Mouse (Mus musculus) CH12.LX (cell line): ENCODE measurements around the gene Zdhhc6. TPM values are rescaled to one million over a fixed set of nuclear protein-coding genes. Genes with fewer than 3 reads are reported as not detected.

Experiments used
- DNase-seq: peaks from one replicate; pipeline ENCODE4 v3.0.0-alpha.2; 2013; ENCODE audit errors: extremely low read depth
- H3K27ac ChIP-seq: 2 replicates; pipeline ENCODE4 v1.5.1; 2012; ENCODE audit warnings: low read depth, mild to moderate bottlenecking, control low read depth, moderate library complexity; ENCODE audit not compliant: insufficient read depth
- H3K27me3 ChIP-seq: replicated peaks from 2 replicates; pipeline ENCODE3; 2012; ENCODE audit warnings: inconsistent platforms
- H3K36me3 ChIP-seq, 2 experiments: replicated peaks in 1 of 2; 2 replicates each; pipeline versions ENCODE3 to v1.6.1; 2012; ENCODE audit warnings: inconsistent platforms in 1 of 2, low read length in 1 of 2, mild to moderate bottlenecking in 1 of 2, mixed read lengths in 1 of 2, moderate library complexity in 1 of 2; ENCODE audit not compliant: control insufficient read depth in 1 of 2, insufficient read depth in 1 of 2
- H3K4me1 ChIP-seq, 2 experiments: 2 replicates each; pipeline ENCODE4 v1.6.1; 2012; ENCODE audit warnings: inconsistent platforms in 1 of 2, moderate library complexity in 1 of 2; ENCODE audit not compliant: insufficient read depth in 2 of 2, control insufficient read depth in 1 of 2
- H3K4me2 ChIP-seq: 2 replicates; pipeline ENCODE4 v1.6.1; 2012; ENCODE audit warnings: low read depth, mild to moderate bottlenecking, control low read depth; ENCODE audit not compliant: poor library complexity, insufficient read depth, severe bottlenecking
- H3K4me3 ChIP-seq, 3 experiments: fragments of 150-350 bp in 1 of 3; sonication (generic) in 1 of 3; replicated peaks in 1 of 3; 2 replicates each; pipeline versions ENCODE3 to v1.5.1; 2011 to 2012; ENCODE audit warnings: low read depth in 2 of 3, low read length in 2 of 3, mild to moderate bottlenecking in 2 of 3, moderate library complexity in 2 of 3, control low read depth in 1 of 3, improper control_type of control experiment in 1 of 3, inconsistent platforms in 1 of 3, mixed read lengths in 1 of 3; ENCODE audit not compliant: poor library complexity in 1 of 3
- H3K79me2 ChIP-seq: replicated peaks from 2 replicates; pipeline ENCODE4 v1.6.1; 2012; ENCODE audit warnings: mild to moderate bottlenecking, moderate library complexity; ENCODE audit not compliant: control insufficient read depth, poor library complexity, insufficient read depth, severe bottlenecking; ENCODE audit errors: extremely low read depth
- H3K9ac ChIP-seq: 2 replicates; pipeline ENCODE4 v1.6.1; 2012; ENCODE audit warnings: low read depth, mild to moderate bottlenecking, control low read depth, moderate library complexity; ENCODE audit not compliant: insufficient read depth
- H3K9me3 ChIP-seq: replicated peaks from 2 replicates; pipeline ENCODE3; 2012; ENCODE audit warnings: low read length, inconsistent platforms, mixed read lengths
- CHD1 ChIP-seq: IDR thresholded peaks from 2 replicates; pipeline ENCODE4 v1.6.1; 2012; ENCODE audit warnings: low read depth, low read length, improper control_type of control experiment, inconsistent platforms
- CTCF ChIP-seq, 2 experiments: IDR thresholded peaks in 1 of 2; conservative IDR thresholded peaks in 1 of 2; 2 replicates each; pipeline ENCODE4 v1.5.1; 2011 to 2012; ENCODE audit warnings: low read depth in 2 of 2, low read length in 2 of 2, improper control_type of control experiment in 1 of 2, inconsistent platforms in 1 of 2, mild to moderate bottlenecking in 1 of 2, moderate library complexity in 1 of 2
- E2F4 ChIP-seq: IDR thresholded peaks from 2 replicates; pipeline ENCODE4 v1.6.1; 2011; ENCODE audit warnings: low read depth, low read length, improper control_type of control experiment; ENCODE audit not compliant: insufficient replicate concordance
- ETS1 ChIP-seq: conservative IDR thresholded peaks from 2 replicates; pipeline ENCODE4 v1.6.1; 2012; ENCODE audit warnings: low read depth, mild to moderate bottlenecking, inconsistent platforms, low read length, improper control_type of control experiment, moderate library complexity
- IRF4 ChIP-seq: IDR thresholded peaks from 2 replicates; pipeline ENCODE4 v1.6.1; 2014; ENCODE audit warnings: low read depth, mild to moderate bottlenecking, inconsistent platforms, low read length, improper control_type of control experiment
- JUN ChIP-seq: IDR thresholded peaks from 2 replicates; pipeline ENCODE4 v1.6.1; 2011; ENCODE audit warnings: low read depth, mild to moderate bottlenecking, low read length, improper control_type of control experiment, moderate library complexity; ENCODE audit not compliant: insufficient read depth
- JUND ChIP-seq: conservative IDR thresholded peaks from 2 replicates; pipeline ENCODE4 v1.6.1; 2011; ENCODE audit warnings: low read depth, low read length, improper control_type of control experiment
- MAZ ChIP-seq: IDR thresholded peaks from 2 replicates; pipeline ENCODE4 v1.6.1; 2012; ENCODE audit warnings: low read depth, mild to moderate bottlenecking, inconsistent platforms, low read length, improper control_type of control experiment, moderate library complexity
- MEF2A ChIP-seq: IDR thresholded peaks from 2 replicates; pipeline ENCODE4 v1.6.1; 2014; ENCODE audit warnings: low read depth, mild to moderate bottlenecking, inconsistent platforms, low read length, improper control_type of control experiment, borderline replicate concordance
- MXI1 ChIP-seq: IDR thresholded peaks from 2 replicates; pipeline ENCODE4 v1.6.1; 2011; ENCODE audit warnings: mild to moderate bottlenecking, low read depth, low read length, improper control_type of control experiment
- MYC ChIP-seq: IDR thresholded peaks from 2 replicates; pipeline ENCODE4 v1.6.1; 2011; ENCODE audit warnings: low read depth, mild to moderate bottlenecking, improper control_type of control experiment, low read length
- NELFE ChIP-seq: IDR thresholded peaks from 2 replicates; pipeline ENCODE4 v1.6.1; 2011; ENCODE audit warnings: low read depth, low read length, improper control_type of control experiment
- POLR2AphosphoS2 ChIP-seq: IDR thresholded peaks from 2 replicates; pipeline ENCODE4 v1.6.1; 2011; ENCODE audit warnings: low read depth, low read length, improper control_type of control experiment
- RAD21 ChIP-seq: IDR thresholded peaks from 2 replicates; pipeline ENCODE4 v1.6.1; 2011; ENCODE audit warnings: low read depth, mild to moderate bottlenecking, low read length, improper control_type of control experiment, moderate library complexity
- SMC3 ChIP-seq: IDR thresholded peaks from 2 replicates; pipeline ENCODE4 v1.6.1; 2011; ENCODE audit warnings: low read depth, low read length, improper control_type of control experiment
- TCF12 ChIP-seq: IDR thresholded peaks from 2 replicates; pipeline ENCODE4 v1.6.1; 2014; ENCODE audit warnings: low read depth, mild to moderate bottlenecking, inconsistent platforms, low read length, improper control_type of control experiment
- UBTF ChIP-seq: IDR thresholded peaks from 2 replicates; pipeline ENCODE4 v1.6.1; 2012; ENCODE audit warnings: low read depth, mild to moderate bottlenecking, inconsistent platforms, low read length, improper control_type of control experiment, moderate library complexity
- USF2 ChIP-seq: conservative IDR thresholded peaks from 2 replicates; pipeline ENCODE4 v1.6.1; 2011; ENCODE audit warnings: low read depth, low read length, improper control_type of control experiment
- ZC3H11A ChIP-seq: IDR thresholded peaks from 2 replicates; pipeline ENCODE4 v1.6.1; 2012; ENCODE audit warnings: low read depth, mild to moderate bottlenecking, inconsistent platforms, low read length, improper control_type of control experiment
- ZKSCAN1 ChIP-seq: IDR thresholded peaks from 2 replicates; pipeline ENCODE4 v1.6.1; 2012; ENCODE audit warnings: low read depth, inconsistent platforms, low read length, improper control_type of control experiment, borderline replicate concordance
- ZMIZ1 ChIP-seq: IDR thresholded peaks from 2 replicates; pipeline ENCODE4 v1.6.1; 2012; ENCODE audit warnings: low read depth, mild to moderate bottlenecking, inconsistent platforms, low read length, improper control_type of control experiment
- ZNF384 ChIP-seq: IDR thresholded peaks from 2 replicates; pipeline ENCODE4 v1.6.1; 2012; ENCODE audit warnings: low read depth, low read length, improper control_type of control experiment, inconsistent platforms
- dilution Hi-C: fragments of 300-500 bp; cut with MboI; formaldehyde crosslinking; loops from 2 replicates; pipeline ENCODE4 v1.14.3; 2020; ENCODE audit warnings: low sequenced_read_pairs; ENCODE audit not compliant: extremely low pct_unique_long_range_greater_than_20kb, extremely low pct_ligation_motif_present
- in situ Hi-C: fragments of 300-500 bp; cut with MboI; formaldehyde crosslinking; loops from 3 replicates; pipeline ENCODE4 v1.14.3; 2019; ENCODE audit warnings: low sequenced_read_pairs, low pct_ligation_motif_present, low pct_unique_long_range_greater_than_20kb, mixed read lengths
- polyA plus RNA-seq: library from polyadenylated mRNA; unstranded; fragments of >175 nt; gene quantifications from 2 replicates; pipeline ENCODE4 v1.2.1, GENCODE M21; 2012; ENCODE audit warnings: low read depth; ENCODE audit not compliant: insufficient read length
- total RNA-seq, 2 experiments: library from RNA; depleted of rRNA; stranded (reverse); fragments of 300-350 nt in 1 of 2; fragments of >200 nt in 1 of 2; gene quantifications; 2 replicates each; pipeline ENCODE4 v1.2.3; 2012 to 2014

Zdhhc6 gene
- total and polyA plus RNA-seq, 3 experiments = 101 to 143 (median 101) TPM

DNA sequence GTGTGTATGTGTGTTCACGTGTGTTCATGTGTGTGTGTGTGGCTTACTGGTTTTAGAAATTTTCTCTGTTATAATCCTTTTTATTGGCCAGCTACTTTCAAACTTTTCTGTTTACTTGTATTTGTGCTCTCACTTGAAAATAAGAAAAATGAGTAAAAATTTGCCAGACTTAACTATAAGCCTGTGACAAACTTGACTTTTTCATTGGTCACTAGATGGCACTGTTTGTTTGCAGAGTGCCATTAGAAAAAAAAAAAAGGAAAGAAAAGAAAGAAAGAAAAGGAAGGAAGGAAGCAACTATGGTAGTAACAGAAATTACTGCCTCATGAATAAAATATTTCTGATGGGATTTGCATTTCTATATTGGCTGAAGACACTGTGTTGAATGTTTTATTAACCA, 20.0 kb upstream of the Zdhhc6 start:
- peak; percentile 17 for DNase-seq
- in situ Hi-C loops = no loop called here
- dilution Hi-C loops = no loop called here
- no peaks in the 10 kb centered on the region for H3K27me3 ChIP-seq
- H3K27ac ChIP-seq = no peak overlapping the region
- H3K79me2 ChIP-seq = no peaks in the 10 kb centered on the region
- no peak overlapping the region for H3K9ac ChIP-seq
- no peaks in the 10 kb centered on the region for H3K4me1 ChIP-seq
- peak; percentile 98 for TF ChIP-seq ZNF384
- peak in 1 of 2 experiments; percentile 73; a peak in 2 of 4 replicates for TF ChIP-seq CTCF (conservative IDR thresholded peaks at IDR 0.05 in 1 of 2, IDR thresholded peaks at IDR 0.05 in 1 of 2; ENCODE audit: low read depth in 2 of 2, low read length in 2 of 2)
- peak; percentile 47 for TF ChIP-seq SMC3
- TF ChIP-seq ETS1 = no peak
- no peak for TF ChIP-seq E2F4
- no peak for TF ChIP-seq MEF2A
- peak; percentile 80 for TF ChIP-seq RAD21
- H3K4me3 ChIP-seq = no peak overlapping the region
- no peak overlapping the region for H3K4me2 ChIP-seq
- peaks cover 13 to 72% of the 10 kb centered on the region in 2 experiments for H3K36me3 ChIP-seq
- H3K9me3 ChIP-seq = no peaks in the 10 kb centered on the region

DNA sequence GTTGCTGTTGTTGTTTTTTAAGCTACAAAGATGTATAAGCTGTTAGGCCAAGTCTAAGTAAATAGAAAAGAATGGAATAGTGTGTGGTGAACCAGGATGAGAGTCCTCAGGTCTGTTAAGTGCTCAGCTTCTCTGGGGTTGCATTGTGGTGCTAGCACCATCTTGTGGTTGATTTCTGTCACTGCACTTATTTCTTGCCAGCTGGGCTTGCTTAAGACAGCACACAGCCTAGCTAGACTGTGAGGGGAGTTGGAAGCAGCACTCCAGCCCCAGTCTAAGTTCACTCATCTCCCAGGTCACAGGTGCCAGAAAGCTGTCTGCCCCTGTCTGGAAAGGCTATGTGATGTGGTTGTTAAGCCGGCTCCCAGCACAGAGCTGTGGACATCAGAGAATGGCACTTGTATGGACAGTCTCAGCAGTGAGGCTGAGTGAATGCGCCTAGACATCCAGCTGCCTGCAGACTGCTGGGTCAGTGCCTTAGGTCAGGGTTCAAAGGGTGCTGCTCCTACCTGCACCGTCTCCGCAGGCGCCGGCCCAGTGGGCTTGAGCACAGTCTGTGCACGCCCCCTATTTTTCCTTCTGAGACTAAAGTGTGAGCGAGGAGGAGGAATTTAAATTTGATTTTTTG, 16.9 kb upstream of the Zdhhc6 start:
- DNase-seq = peak; percentile 75
- no peaks in the 10 kb centered on the region for H3K27me3 ChIP-seq

More for the DNA sequence above, 16.9 kb upstream of the Zdhhc6 start:
- TF ChIP-seq USF2 (no peak), POLR2AphosphoS2 (no peak), CTCF (conservative IDR thresholded peaks at IDR 0.05 in 1 of 2, IDR thresholded peaks at IDR 0.05 in 1 of 2; ENCODE audit: low read depth in 2 of 2, low read length in 2 of 2) (peak; percentile 91 to 92), MYC (0 out of 2 replicates have a peak, but pooled peaks have one; percentile 46), UBTF (no peak), MAZ (no peak), SMC3 (peak; percentile 79), MEF2A (no peak), JUND (no peak), IRF4 (0 out of 2 replicates have a peak, but pooled peaks have one; percentile 25), MXI1 (no peak), ZC3H11A (no peak), ETS1 (no peak), TCF12 (no peak), ZKSCAN1 (no peak), JUN (no peak), E2F4 (no peak), CHD1 (no peak), ZMIZ1 (no peak), RAD21 (peak; percentile 88), NELFE (no peak), ZNF384 (no peak)
- no peak overlapping the region for H3K4me3 ChIP-seq
- dilution Hi-C loops = no loop called here
- in situ Hi-C loops = no loop called here
- H3K9ac ChIP-seq = no peak overlapping the region
- H3K4me1 ChIP-seq = no peaks in the 10 kb centered on the region
- peaks cover 37 to 82% of the 10 kb centered on the region in 2 experiments for H3K36me3 ChIP-seq
- no peak overlapping the region for H3K27ac ChIP-seq
- no peaks in the 10 kb centered on the region for H3K9me3 ChIP-seq
- H3K4me2 ChIP-seq = no peak overlapping the region
- H3K79me2 ChIP-seq = no peaks in the 10 kb centered on the region
